Mouse (Mus musculus): ENCODE results near the gene Trim39. TPM values are rescaled to one million over a fixed set of nuclear protein-coding genes. Genes with fewer than 3 reads are reported as not detected.
"Not testable (repeated sequence)": the region's sequence is repeated elsewhere in the genome, so short reads cannot be mapped to it uniquely, and the experiment has no call there.

Trim39 gene
- total RNA-seq, 2 experiments from 2014 or later, result 21.2 to 23.7 TPM

DNA sequence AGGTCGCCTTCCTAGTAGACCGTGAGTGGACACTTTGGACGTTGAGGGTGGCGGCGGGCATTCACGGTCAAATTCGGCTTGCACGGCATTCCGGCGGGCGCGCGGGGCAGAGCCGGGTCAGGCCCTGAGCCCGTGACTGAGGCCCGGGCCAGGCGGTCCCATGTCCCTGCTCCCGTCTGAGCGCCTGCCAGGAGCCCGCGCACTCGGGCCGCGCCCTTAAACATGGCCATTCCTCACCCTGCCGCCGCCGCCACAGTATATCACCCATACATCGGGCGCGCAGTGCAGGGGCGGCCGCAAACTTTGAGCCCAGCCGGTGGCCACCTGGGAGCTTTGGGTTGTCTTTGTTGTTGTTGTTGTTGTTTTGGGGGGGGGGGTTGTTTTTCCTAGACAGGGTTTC, 23.2 kb downstream of the Trim39 start:
- DNase-seq, result no peak

DNA sequence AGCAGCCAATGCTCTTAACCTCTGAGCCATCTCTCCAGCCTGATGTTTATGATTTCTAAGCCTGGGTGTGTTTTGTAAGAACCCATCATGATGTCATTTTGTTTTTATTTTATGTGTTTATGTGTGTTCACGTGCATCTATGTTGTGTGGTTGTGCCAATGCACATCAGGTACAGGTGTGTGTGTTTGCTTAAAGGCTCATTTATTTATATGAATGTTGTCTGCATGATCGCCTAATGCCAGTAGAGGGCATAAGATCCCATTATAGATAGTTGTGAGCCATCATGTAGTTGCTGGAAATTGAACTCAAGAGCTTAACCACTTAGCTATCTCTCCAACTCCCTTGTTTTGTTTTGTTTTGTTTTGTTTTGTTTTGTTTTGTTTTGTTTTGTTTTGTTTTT, 26.3 kb downstream of the Trim39 start:
- DNase-seq, result no peak

DNA sequence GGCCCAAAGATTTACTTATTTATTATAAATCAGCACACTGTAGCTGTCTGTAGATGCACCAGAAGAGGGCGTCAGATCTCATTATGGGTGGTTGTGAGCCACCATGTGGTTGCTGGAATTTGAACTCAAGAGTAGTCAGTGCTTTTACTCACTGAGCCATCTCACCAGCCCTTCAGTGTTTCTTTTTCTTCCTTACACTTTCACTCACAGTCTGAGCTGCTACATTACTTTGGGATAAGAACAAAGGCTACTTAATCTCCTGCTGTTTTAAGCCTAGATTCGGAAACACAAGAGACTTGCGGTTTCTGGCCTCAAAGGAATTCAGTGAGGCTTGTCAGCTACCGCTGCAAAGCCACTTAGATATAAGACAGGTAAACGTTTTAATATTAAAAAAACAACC, 28.0 kb downstream of the Trim39 start:
- no peak for DNase-seq

DNA sequence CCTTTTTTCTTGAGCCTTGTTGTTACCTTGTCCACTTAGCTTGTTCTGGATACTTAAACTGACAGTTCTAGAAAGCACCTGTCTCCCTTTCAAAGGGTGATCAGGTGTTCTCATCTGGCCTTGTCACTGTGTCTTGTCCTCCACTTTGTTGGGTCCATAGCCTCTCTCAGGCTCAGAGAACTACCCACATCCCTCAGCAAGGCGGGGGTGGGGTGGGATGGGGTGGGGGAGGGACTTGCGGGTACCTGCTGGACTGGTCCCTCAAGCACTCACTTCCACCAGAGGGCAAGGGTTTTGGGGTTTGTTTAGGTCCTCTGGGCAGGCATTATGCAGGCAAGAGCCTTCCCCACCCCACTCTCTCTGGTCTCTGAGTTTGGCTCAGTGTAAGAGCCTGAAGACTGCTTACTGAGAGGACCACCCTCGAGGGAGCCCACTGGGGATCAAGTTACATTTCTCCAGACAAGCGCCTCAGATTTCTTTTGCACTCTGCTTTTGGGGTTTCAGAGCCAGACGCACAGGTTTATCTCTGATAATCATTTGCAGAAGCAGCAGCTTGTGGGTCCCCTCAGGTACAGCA, 31.3 kb downstream of the Trim39 start:
- no peak for DNase-seq

DNA sequence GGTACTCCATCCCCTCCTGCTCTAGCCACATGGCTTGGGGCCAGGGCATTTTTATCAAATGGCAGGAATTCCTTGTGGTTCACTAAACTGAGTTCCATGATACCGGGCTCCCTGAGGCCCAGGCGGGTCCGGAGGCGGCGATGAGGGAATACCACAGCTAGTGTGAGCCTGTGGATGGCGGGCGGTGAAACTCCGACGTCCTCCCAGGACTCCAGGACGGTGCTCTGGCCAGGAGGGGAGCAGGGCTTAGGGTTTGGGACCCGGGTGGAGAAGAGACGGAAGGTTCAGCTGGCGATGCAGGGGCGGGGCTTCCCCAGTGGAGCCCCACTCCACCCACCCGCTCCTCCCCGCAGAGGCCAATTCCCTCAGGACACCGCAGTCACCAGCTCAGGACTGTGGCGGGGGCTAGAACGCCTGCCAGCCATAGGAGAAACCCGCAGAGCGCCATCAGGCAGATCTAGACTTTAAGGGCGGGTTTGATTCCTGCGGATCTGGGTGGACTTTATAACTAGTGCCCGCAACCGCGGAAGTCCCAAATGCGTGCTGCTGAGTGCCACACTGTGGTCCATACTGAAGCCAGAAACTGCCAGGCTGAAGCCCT, 34.6 kb downstream of the Trim39 start:
- DNase-seq, result no peak

DNA sequence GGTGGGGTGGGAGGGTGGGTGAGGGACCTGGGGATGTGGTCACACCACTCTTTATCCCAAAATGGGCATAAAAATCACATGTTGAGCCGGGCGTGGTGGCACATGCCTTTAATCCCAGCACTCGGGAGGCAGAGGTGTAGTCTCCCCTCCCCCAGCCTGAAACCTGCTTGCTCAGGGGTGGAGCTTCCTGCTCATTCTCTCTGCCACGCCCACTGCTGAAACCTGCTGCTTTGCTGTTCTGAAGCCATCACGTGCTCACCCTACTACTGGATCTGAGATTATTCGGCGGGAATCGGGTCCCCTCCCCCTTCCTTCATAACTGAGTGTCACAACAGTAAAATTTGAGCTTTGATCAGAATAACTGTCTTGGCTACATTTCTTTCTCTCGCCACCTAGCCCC, 36.7 kb downstream of the Trim39 start:
- not testable (repeated sequence) for DNase-seq

DNA sequence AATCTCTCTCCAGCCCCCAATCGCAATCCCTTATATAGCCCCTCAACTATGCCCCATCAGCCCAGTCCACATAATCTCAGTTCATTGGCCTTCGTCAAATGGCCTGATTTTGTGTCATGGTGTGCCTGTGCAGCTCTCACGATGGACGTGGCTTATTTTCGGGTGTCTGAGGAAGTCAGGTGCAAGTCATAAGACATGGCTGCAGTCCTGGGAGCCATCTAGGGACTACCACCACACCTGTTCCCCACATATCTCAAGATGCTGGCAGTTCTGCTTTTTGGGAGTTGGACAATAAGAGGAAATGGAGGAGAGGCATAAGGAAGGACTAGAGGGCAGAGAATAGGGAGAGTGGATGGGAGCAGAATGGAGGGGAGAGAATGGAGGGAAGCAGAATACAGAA, 38.5 kb downstream of the Trim39 start:
- DNase-seq, result no peak

DNA sequence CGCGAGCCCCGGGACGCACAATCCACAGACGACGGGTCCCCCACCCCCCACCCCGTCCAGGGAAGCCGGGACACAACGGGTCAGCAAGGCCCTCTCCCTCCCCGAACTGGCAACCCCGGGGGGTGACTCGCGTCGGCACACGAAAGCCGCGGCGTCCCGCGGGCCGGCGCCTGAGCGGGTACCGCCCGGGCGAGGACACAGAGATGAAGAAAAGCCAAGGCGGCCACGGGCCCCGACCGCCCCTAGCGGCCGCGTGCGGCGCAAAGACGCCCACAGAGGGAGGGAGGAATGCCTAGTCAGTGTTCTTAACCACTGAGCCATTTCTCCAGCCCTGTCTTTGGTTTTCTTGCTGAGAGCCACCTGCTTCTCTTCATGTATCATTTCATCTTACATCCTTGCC, 40.7 kb downstream of the Trim39 start:
- peak; percentile 33 to 46 for DNase-seq

DNA sequence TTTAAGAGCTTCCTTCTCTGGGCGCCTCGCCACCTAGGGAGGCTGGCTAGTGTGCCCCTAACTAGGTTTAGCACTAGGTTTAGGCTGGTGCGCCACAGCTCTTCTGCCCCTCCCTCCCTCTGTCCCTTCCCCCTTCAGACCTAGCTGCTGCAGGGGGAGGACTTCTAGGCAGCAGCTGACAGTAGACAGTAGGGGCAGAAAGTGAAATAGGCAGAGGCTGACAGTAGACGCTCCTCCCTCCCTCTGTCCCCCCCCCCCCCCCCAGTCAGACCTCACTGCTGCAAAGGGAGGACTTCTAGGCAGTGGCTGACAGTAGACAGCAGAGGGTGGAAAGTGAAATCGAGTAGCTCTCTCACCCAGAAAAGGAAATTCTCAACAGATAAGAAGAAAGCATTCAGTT, 43.0 kb downstream of the Trim39 start:
- DNase-seq, result no peak

DNA sequence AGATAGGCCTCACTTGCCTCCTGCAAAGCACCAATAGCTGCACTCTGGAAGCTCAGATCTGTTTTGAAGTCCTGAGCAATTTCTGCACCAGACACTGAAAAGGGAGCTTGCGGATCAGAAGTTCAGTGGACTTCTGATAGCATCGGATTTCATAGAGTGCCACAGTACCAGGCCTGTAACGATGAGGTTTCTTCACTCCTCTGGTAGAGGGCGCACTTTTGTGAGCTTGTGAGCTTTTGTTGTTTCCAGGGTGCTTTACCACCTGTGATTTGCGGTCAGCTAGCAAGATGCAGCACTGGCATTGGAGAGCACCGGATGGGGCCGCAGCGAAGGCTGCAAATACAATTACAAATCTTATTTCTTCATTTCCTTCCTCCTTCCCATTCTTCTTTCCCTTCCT, 45.1 kb downstream of the Trim39 start:
- DNase-seq, result no peak

DNA sequence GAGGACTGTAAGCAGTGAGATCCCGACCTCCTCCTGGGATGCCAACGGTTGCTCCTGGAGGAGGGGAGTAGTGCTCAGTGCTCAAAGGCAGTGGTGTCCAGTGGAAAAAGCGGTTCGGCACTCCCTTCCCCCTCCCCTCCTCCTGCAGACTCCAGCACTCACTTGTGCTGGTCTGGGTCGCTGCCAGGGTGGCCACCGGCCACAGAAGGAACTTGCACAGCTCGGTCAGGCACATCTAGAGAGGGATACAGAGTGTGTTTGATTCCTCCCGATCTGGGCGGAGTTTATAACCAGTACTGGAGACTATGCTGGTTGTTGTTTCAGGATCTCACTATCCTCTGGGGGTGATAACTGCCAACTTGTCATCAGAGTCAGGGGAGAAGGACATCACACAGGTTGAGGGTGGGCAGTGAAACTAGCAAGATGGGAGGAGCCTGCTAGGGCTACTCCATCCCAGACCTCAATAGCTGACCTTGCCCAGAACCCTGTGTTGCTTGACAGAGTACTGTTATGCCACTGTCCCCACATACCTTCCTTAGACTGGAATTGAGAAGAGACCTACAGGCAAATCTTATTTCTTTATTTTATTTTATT, 46.7 kb downstream of the Trim39 start:
- no peak for DNase-seq

DNA sequence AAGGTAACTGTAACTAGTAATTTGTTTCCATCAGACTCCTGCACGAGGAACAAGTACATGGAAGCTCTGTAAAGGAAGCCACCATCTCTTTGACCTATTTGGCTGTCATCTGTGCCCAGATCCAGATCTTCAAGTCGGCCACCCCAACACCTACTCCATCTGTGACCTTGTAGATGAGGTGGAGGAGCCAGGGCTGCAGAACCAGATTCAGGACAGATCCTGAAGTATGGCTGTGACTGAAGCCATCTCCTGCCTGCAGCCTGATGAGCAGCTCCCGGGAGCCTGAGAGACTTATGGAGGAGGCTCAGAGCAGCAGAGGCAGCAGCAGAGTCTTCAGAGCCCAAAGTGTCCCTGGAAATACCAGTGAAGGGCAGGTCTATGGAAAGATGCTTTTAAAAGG, 47.6 kb downstream of the Trim39 start:
- no peak for DNase-seq

DNA sequence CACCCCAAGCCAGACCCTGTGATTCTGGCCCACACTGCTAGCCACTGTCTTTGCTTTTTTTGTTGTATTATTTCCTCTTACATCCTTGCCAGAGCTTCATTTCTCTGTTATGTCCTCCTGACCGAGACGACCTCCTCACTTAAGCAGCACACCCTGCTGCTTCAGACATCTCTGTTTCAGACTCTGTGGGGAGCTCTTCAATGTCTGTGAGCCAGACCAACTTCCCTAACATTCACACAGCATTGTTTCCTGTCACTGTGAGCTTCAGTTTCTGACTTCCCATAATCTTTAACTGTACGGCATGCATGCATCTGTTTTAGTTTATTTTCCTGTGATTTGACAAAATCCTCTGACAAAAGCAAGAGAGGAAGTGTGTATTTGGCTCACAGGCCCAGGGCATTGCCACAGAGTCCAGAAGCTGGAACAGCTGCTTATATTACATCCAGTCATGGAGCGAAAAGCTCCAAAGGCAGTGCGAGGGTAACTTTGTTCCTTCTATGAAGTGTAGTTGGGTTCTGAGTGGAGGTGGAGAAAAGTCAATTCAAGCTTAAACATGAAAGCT, 53.4 kb downstream of the Trim39 start:
- no peak for DNase-seq

DNA sequence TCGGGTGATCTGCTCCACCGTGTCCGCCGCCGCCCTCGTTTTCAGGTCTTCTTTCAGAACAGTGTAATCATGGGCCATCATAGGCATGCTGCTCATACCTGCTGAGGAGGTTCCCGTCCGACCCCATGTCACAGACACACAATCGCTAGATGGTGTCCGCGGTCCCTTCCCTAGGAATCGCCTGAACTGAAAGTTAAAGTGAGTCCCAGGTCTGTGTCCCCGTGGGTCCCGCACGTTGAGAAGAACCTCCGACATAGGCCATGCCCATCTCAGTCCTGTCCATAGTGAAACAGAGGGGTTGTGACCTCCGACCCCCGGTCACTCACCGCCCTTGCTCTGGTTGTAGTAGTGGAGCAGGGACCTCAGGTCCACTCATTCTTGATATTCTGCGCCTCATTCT, 56.5 kb downstream of the Trim39 start:
- DNase-seq, result no peak

Other genes starting within 250 kb of the Trim39 start
- 1 to 10 TPM; 4.7 to 5.0 TPM for gene H2-T23, start 239.4 kb downstream of the Trim39 start, total RNA-seq (2021)
- 10 to 100 TPM in 1 of 2 experiments, 1 to 10 TPM in 1; 9.0 to 11.0 TPM for gene H2-T22, start 229.5 kb downstream of the Trim39 start, total RNA-seq (2021)
- gene Gm6034, start 229.3 kb downstream of the Trim39 start, total RNA-seq (2021), result under 1 TPM in 1 of 2 experiments, not detected in 1; 0.22 TPM
- 1 to 10 TPM; 1.2 to 1.9 TPM for gene Gm11127, start 213.9 kb downstream of the Trim39 start, total RNA-seq (2021)
- gene Gm19684, start 150.6 kb downstream of the Trim39 start, total RNA-seq (2021), result under 1 TPM in 1 of 2 experiments, not detected in 1; 0.23 TPM
- gene Gm7030, start 142.8 kb downstream of the Trim39 start, total RNA-seq (2021), result not detected
- not detected for gene Gm8909, start 103.7 kb downstream of the Trim39 start, total RNA-seq (2021)
- not detected for gene H2-T3, start 82.0 kb downstream of the Trim39 start, total RNA-seq (2021)
- gene Rpp21, start 14.2 kb downstream of the Trim39 start, total RNA-seq (2021), result 10 to 100 TPM; 43.3 to 44.5 TPM
- gene H2-M10.2, start 14.2 kb upstream of the Trim39 start, total RNA-seq (2021), result not detected
- gene H2-M10.1, start 53.9 kb upstream of the Trim39 start, total RNA-seq (2021), result not detected
- gene H2-M10.3, start 96.2 kb upstream of the Trim39 start, total RNA-seq (2021), result not detected
- gene H2-M10.4, start 190.1 kb upstream of the Trim39 start, total RNA-seq (2021), result not detected